Mouse (Mus musculus) kidney, adult 2 months (tissue): ENCODE measurements around the gene Eri3.

Experiments
- CTCF ChIP-seq: fragments of 200-500 bp; conservative IDR thresholded peaks from 2 replicates; pipeline ENCODE4 v1.5.1; 2011; ENCODE audit warnings: low read depth, mild to moderate bottlenecking, control low read depth, low read length, moderate library complexity, mixed read lengths; ENCODE audit not compliant: insufficient read depth, insufficient read length
- POLR2A ChIP-seq: fragments of 200-500 bp; IDR thresholded peaks from one replicate; pipeline ENCODE4 v1.6.1; 2011; ENCODE audit warnings: low read depth, low read length, control low read depth

DNA sequence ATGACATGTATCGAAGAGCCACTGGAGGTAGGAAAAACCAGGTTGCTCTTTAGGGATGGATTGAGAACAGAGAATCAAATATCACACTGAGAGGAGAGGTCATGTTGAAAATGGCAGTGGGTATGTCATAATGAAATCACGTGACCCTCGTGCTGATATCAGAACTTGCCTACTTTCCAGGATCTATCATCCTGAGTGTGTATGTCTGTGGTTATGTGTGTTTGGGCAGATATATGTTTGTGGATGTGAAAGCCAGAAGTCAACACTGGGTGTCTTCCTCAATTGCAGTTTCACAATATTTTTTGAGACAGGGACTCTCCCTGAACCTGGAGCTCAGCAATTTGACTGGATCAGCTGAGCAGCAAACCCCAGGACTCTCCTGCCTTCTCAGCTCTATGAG lies 4.7 kb upstream of the Eri3 start:
- no peak for TF ChIP-seq CTCF
- no peak for TF ChIP-seq POLR2A
